Mouse (Mus musculus) thymus, postnatal 4 days (tissue): ENCODE data around the gene Glt28d2.

Experiments used
- DNase-seq: peaks from one replicate; pipeline ENCODE4 v3.0.0; 2021

The Glt28d2 gene

DNA sequence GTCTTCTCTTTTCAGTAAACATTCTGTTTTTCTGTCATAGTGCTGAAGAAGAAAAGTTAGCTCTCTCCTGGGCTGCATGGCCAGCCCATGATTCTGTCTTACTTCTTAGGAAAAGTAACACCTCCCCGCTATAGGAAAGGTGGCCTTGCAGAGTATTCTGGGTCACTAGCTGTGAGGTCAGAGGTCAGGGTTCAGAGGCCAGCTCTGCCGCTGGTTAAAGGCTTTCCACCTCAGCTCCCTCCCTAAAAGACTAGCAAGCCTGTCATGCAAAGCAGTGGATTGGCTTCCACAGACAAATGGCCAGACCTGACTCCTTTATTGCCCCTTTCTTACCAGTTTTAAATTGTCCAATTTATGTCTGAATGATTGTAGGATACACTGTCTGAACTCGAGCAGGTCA lies 23.3 kb downstream of the Glt28d2 start:
- no peak for DNase-seq

DNA sequence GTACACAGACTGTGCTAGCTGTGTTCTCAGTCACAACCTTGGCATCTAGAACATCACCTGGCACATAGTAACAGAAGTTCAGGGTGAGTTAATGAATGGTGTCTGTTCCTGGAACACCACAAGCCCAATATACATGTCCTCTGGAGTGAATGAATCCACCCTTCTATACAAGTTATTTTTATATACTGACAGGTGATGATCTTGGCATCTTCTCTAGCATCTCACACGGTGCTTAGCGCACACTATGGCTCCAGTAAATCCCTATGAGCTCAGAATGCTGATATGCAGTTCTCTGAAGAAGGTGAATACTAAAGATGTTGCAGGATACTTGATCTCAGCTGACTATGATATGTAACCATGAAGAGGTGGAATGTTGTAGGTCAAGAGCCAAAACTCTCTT lies 24.4 kb downstream of the Glt28d2 start:
- no peak for DNase-seq

DNA sequence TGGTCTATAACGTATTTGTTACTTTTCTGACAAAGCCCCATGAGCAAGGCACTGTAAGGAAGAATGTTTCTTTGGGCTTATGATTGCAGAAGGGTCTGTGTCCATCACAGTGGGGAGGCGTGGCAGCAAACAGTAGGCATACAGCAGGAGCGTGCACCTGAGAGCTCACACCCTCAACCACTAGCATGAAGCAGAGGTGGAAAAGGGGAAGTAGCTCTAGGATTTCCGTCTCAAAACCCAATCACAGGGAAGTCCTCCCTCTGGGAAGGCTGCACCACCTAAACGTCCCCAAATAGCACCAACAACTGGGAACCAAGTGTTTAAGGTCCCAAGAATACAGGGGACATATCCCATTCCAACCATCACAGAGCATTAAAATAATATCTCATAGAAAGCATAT lies 26.3 kb downstream of the Glt28d2 start:
- no peak for DNase-seq

DNA sequence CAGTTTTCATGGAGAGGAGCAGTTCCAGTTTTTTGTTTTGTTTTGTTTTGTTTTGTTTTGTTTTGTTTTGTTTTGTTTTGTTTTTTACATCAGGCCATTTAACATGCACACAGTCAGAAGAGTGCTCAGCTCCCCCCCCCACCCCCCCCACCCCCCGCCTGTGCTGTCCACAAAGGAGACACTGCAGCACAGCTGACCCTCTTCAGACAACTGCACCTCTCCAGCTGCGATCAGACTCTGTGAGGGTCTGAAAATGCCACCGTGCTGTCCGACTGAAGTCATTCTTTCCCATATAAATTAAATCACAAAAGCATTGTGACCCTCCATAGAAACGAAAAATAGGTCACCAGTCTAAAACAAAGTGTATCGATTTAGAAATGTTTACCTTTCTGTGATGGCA lies 28.0 kb downstream of the Glt28d2 start:
- no peak for DNase-seq

DNA sequence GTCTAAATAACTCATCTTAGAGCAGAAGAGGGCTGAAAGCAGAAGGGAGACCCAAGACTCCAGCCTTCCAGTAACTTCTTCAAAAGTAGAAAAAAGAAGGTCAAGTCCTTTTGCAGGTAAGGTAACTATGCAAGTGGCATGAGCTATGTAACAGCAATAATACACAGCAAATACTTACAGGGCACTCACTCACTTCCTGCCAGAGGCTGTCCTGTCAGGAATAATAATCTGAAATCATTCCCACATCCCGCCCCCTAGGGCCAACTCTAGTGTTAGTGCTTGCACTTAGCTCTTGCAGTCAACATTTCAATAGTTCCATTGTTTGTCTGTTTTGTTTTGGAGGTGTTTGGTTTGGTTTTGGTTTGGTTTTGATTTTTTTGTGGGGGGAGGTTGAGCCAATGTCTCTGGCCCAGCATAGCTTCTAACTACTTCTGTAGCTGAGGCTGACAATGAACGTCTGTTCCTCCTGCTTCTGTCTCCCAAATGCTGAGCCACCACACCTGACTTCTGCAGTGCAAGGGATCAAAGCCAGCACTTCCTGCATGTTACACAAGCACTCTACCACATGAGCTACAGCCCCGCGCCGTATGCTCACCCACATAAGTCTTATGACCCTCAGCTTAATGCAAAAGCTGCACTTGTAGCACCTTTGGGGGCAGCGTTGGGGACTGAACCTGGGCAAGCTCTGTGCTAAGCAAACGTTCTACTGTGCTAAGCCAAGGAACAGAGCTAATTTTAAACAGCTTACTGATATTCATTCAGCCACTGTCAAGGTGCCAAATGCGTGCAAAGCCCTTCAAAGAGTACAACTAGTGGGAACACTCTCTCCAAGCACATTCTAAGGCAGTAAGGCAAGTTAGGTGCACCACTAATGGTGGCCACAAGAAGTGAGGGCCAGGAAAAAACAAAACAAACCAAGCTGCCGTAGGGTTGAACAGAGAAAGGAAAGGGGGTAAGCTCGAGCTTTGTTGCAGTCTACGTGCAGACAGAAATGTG lies 28.9 kb downstream of the Glt28d2 start:
- peak; percentile 6 for DNase-seq

DNA sequence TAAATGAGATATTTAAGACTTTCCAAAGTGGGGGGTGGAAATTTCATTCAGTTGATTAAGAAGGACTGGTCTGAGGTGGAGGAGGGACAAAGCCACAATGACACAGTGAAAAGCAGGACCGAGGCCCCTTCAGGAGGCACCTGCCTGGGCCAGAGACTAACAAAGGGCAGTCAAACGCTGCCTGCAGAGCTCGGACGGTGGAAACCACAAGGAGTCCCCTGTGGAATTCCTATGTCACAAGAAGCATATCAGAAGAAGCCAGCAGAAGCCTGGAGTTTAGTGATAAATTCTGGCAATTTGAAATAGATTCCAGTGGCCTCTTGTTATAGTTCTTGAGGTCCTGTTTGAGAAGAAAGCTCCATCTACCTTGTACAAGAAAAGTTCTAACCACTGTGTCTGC lies 30.2 kb downstream of the Glt28d2 start:
- DNase-seq: no peak

DNA sequence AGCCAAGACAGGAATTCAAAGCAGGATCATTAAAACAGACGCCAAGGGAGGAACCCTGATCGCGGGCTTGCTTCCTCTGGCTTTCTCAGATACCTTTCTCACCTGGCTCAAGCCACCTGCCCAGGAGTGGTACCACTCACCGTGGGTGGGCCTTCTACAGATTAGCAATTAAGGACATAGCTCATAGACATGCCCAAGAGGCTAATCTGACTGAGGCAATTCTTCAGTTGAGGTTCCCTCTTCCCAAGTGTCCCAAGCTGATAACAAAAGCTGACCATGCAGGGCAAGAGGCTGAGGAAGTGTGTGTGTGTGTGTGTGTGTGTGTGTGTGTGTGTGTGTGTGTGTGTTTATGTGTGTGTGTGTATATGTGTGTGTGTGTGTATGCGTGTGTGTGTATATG lies 31.4 kb downstream of the Glt28d2 start:
- DNase-seq: no peak

DNA sequence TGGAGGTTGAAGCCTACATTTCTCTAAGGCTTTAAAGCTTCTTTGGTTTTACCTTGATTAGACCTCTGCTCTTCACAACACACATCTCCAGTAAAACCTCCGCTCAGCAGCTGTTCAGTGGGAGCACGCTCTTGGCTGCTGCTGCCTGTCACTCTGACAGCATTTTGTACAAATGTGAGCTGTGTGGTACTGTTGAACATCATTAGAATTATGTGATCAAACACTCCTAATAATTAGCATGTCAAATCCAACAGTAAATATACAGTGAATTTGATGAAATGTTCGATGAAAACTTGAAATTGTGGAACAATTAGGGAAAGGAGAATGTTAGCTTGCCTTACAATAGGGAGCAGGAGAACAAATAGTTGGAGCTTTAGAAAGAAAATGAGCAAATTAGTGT lies 32.3 kb downstream of the Glt28d2 start:
- DNase-seq: no peak

DNA sequence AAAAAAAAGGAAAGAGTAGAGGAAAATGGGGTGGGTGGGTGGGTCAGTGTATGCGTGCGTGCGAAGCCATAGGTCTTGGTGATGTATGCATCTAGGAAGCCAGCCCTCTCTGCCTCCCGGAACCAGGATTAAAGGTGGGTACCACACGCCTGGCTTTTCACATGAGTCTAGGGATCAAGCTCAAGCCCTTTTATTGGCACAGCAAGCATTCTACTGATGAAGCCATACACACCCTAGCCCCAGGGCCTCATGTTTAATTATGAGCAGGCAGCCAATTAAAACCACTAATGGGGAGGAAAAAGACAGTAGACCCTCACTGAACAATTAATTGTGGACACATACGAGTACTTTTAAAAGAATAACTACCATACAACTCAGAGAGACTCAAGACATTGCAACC lies 33.2 kb downstream of the Glt28d2 start:
- no peak for DNase-seq

DNA sequence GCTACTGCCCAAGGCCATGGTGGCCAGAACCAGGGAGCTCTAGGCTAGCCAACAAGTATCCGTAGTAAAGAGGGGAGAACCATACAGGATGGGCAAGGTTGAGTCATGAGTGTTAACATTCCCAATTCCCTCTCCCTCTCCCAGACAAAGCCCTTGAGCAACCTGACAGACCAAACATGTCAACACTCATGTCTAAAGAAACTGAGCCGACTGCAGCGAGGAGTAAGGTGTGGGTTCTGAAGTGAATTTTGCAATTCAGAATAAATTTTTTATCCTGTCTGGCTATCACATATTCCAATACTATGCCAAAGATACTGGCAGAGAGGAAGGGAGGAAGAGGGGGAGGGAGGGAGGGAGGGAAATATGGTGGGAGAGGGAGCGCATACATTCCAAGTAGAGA lies 33.6 kb downstream of the Glt28d2 start:
- DNase-seq: no peak

DNA sequence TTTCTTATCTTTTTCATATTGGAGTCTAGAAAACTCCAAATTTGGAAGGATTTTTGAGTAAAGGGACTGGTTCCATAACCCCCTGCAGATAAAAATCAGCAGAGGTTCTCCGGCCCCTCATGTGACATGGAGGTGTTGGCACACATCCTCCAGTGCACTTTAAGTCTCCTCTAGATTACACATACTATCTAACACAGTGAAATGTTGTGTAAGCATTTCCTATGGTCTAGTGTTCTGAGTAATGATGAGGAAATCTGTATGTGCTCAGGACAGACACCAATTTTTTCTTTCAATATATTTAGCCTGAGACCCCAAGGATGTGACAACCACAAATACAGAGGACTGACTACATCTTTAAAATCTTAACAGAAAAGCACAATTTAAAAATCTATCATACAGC lies 37.2 kb downstream of the Glt28d2 start:
- DNase-seq: no peak

DNA sequence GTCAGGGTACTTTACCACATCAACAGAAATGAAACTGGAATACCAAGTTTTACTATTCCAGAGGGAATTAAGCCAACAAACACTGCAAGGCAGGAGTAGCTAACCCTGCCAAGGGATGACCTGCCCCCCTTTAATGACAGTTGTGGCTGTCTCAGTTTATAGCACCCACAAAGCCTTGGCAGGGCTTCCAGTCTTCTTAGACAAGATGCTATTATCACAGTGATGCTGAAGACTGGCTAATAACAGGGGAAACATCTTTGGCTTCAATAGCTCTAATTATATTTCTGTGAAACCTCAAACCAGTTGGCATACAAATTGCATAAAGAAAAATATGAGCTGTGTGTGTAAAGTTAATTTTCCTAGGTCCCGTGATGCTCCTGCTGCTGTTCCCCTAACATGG lies 41.0 kb downstream of the Glt28d2 start:
- no peak for DNase-seq

DNA sequence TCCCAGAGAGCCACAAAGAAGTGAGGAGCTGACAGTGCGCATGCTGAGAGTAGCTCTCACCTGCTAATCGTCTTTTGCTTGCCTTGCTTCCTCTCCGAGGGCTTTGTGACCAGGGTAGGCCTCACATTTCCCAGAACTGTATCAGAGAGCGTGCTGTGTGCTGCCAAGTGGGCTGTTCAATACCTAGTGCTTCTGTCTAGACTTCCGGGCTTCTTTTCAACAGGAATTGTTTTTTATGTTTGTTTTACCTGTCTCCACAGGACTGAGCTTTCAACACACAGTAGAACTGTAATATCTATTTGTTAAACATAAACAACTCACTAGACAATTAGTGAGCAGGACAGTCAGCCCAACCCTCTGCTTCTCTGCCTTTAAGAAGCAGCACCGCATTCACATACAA lies 42.0 kb downstream of the Glt28d2 start:
- no peak for DNase-seq

DNA sequence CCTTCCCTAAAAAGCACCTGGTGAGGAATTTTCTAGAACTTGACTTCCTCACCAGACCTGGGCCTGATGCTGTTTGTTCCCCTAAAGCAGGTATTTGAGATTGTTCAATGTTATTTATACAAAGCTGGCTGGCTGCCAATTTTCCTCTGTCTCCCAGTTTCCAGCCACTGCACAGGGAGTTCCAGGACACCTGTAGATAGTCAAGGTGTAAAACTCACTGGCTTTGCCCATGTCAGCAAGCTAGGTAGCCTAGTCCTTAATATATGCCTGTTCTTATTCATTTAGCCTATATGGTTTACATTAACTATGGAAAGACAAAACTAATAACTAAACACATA lies 44.5 kb downstream of the Glt28d2 start:
- no peak for DNase-seq

DNA sequence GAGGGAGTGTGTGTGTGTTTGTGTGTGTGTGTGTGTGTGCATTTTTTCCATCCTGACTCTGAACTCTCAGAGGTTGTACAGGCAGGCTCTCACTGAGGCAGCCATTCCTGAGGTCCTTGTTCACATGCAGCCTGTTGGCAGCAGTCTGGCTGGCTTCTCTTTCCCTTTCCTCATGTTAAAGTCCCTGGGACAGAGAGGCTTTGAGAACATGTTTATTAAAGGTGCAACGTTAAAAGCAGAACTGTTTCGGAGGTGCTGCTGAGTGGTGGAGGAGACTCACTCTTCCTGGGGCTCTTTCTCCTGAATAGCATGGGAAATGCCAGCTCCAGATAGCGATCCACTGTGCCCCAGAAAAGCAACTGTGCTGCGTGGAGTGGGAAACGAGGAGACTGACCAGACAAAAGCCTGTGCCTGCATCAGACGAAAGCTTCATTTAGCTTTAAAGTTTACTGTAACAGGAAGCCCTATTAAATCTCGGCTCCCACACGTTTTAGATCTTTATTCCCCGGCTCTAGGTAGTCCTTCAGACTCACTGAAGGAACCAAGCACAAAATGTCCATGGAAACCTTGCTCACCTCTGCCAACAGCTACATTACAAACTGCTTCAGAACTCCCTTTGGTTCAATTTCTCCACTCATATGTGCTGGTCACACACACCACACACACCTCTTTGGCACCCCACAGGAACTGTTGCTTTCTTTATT lies 45.0 kb downstream of the Glt28d2 start:
- DNase-seq: no peak

DNA sequence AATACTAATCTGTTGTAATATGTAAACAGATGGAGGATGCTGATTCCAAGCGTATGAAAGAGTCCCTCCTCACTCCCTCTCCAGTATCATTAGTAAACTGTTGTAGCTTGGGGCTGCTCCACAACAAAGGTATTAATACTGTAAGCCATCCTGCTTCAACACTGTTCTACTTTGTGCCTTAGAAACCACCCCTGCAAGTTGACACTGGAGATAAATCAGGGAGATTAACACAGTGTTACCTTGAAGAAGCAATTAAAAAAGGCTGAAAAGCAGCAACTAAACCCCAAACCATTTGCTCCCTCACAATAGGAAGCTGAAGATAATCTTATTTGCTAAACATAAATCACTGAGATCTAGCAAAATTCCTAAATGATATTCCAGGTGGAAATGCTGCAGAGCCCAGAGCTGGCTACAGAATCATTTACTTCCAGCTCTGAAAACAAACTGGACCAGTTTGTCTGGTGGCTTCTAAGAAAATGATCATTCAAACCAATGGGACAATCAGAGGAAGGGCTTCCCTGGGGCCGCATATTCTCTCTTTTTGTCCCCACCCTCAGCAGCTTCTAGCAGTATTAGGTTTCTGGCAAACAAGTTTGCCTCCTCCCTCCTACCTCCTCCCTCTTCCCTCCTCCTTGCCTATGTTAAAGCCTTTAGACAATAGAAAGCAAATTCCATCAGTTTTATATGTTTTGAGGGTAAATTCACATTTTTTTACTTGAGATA lies 45.7 kb downstream of the Glt28d2 start:
- no peak for DNase-seq

DNA sequence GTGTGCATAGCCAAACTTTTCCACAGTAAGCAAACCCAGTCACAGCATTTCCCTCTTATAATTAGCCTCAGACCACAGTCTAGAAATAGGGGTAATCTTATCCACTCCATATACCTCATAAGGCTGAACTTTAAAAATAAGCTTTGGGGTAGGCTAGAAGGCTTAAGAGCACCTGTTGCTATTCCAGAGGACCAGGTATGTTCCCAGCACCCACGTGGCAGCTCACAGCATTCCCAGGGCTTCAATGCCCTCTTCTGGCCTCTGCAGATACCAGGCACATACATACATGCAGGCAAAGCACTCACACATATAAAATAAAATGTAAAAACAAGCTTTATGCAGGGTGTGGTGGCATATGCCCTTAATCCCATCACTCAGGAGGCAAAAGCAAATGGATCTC lies 53.7 kb downstream of the Glt28d2 start:
- no peak for DNase-seq

DNA sequence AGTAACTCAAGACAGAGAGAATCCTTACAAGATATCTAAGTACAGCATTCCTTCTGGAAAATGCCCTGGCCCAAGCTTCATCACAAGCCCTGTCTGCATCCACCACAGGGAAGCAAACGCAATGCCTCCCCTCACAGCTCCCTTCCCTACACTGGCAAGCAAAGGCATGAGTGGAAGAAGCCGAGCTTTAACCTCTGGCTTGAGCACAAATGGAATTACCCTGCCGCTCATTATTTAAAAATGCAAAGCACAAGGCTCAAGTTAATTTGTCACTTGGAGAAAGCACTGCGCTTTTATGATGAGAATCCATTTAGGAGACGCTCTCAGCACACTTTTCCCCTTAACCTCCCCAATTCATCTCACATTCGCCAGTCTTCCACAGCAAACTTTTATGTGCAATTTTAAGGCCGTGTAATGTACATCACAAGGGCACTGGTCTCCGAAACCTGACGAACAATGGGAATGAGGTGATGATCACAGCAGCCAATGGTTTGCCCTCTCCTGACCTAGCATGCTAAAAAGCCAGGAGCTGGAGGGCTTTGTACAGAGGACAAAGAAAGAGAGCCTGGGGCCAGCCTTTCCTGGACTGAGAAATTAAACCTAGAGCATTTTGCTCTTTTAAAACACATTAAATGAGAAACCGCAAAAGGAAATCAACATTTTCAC lies 54.7 kb downstream of the Glt28d2 start:
- DNase-seq: no peak

DNA sequence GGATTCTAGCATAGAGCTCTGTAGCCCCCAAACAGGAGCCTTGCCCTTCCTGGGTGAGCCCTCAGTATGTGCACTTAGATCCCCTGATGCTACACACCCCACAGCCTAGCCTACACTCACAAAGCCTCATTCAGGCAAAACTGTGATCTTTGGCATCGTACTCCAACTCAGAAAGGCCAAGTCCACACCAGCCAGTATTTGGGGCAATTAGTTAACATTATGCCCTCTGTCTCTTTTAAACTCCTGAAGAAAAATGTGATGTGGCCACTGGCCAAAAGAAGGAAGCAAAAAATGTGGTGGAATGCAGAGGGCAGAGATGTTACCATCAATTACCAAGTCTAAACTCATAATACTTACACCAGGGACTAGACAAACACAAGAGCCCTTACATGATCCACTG lies 55.5 kb downstream of the Glt28d2 start:
- DNase-seq: no peak

DNA sequence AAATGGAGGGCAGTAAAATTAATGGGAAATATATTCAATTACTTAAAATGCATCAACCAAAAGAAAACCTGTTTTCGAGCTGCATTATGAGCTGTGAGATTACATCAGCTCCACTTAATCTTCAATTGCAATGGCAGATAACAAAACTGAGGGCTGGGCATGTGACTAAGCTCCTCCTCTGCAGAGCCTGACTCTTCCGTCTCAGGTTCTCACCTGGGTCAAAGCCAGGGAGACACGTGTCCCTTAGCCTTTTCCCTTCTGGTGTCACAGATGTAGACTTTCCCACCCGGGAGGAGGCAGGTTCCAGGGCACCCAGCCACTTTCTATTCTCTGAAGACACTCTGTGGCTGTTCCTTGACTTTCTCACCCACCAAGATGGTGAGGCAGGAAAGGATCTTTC lies 58.3 kb downstream of the Glt28d2 start:
- DNase-seq: no peak

DNA sequence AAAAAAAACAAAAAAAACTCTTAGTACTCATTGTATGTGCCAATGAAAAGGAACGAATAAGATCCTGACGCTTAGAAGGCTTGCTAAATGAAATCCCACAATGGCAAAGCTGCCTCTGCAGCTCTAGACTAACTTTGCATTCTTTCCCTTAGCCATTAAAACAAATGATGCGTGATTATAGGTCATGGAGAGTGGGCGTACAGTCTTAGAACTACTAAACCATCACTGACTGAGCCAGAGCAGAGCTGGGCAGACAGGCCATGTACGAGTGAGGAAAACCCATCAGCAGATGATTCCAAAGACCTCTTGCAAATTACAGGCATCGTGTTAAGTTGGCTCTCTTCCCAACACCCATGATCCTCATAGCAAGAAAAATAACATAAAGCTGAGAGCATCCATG lies 59.5 kb downstream of the Glt28d2 start:
- no peak for DNase-seq

DNA sequence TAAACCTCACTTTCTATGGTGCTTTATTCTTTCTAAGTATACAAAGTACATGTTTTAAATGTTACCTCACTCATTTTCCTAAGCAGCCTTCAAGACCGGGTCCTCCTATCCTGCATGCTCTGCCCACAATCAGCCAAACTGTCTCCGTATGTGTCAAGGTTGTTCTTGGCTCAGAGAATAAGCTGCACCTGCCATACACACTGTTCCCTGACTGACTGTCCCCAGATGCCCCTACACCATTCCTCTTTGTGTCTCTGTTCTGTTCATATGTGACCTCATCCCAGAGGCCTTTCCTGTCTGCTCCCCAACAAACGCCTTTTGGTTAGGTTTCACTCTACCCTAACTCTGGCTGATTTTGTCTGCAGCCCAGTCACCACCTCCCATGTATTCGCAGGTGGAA lies 60.0 kb downstream of the Glt28d2 start:
- no peak for DNase-seq

DNA sequence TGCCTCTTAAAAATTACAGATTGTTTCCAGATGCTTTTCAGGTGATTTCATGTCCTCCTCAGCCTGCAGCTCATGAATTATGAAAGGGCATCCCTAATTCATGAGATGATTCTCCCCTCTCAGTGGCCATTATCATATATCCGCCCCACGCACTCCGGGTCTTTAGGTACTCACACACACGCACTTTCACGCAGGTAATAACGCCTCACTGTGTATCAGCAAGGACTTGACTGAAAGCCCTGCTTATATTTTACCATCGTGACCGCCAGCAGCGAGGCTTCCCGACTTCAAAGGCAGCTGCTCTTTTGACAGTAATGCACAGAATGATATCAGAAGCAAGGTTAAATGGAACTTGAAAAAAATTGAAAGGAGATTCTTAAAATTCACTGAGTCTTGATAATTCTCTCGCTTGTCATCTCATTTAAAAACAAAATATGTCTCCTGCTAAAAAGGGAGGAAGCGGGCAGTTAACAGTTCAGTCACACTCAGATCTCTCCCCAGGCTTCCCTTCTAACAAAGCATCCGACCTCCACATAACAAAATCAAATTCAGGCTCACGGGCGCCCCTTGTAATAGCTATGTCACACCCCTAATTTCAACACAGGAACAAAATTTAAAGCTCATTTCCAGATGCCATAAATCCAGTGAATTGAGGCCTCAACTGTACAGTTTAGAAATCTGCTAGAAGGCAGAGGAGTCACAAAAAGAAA lies 66.3 kb downstream of the Glt28d2 start:
- no peak for DNase-seq
